Mouse (Mus musculus) right cerebral cortex, postnatal 4 days (tissue): ENCODE results near the gene St8sia2.
A peak's percentile ranks its signal among the peaks of the same experiment; 100 is the strongest.

Experiments used
- DNase-seq: peaks from one replicate; pipeline ENCODE4 v3.0.0-alpha.2; 2022

St8sia2 gene

GRCm38 (mm10) chr7:73965164-73965563 is 48.3 kb downstream of the St8sia2 start:
- no peak for DNase-seq

- DNase-seq: no peak
These were observed 51.1 kb downstream of the St8sia2 start for GRCm38 (mm10) chr7:73962431-73962830.

- peak; percentile 48 for DNase-seq
These were observed 59.0 kb downstream of the St8sia2 start for GRCm38 (mm10) chr7:73954441-73954840.

GRCm38 (mm10) chr7:73953131-73953530 is 60.4 kb downstream of the St8sia2 start:
- no peak for DNase-seq

GRCm38 (mm10) chr7:73941640-73942039 is 71.8 kb downstream of the St8sia2 start:
- peak; percentile 41 for DNase-seq

- DNase-seq: no peak
These were observed 74.3 kb downstream of the St8sia2 start for GRCm38 (mm10) chr7:73939236-73939635.

GRCm38 (mm10) chr7:73938046-73938810 is 75.3 kb downstream of the St8sia2 start:
- no peak for DNase-seq

- no peak for DNase-seq
These were observed 77.4 kb downstream of the St8sia2 start for GRCm38 (mm10) chr7:73936119-73936518.

- DNase-seq: no peak
These were observed 77.8 kb downstream of the St8sia2 start for GRCm38 (mm10) chr7:73935703-73936102.

- DNase-seq: no peak
These were observed 80.5 kb downstream of the St8sia2 start for GRCm38 (mm10) chr7:73933036-73933435.

- no peak for DNase-seq
These were observed 92.5 kb downstream of the St8sia2 start for GRCm38 (mm10) chr7:73920921-73921485.

- peak; percentile 53 for DNase-seq
These were observed 95.7 kb downstream of the St8sia2 start for GRCm38 (mm10) chr7:73917633-73918311.

- DNase-seq: no peak
These were observed 101.6 kb downstream of the St8sia2 start for GRCm38 (mm10) chr7:73911899-73912298.

GRCm38 (mm10) chr7:73910843-73911242 is 102.6 kb downstream of the St8sia2 start:
- no peak for DNase-seq

GRCm38 (mm10) chr7:73909432-73910205 is 103.9 kb downstream of the St8sia2 start:
- DNase-seq: no peak

- DNase-seq: no peak
These were observed 119.0 kb downstream of the St8sia2 start for GRCm38 (mm10) chr7:73894506-73894905.

GRCm38 (mm10) chr7:73891830-73892229 is 121.7 kb downstream of the St8sia2 start:
- DNase-seq: no peak

- DNase-seq: no peak
These were observed 122.4 kb downstream of the St8sia2 start for GRCm38 (mm10) chr7:73890891-73891610.

GRCm38 (mm10) chr7:73890466-73890865 is 123.0 kb downstream of the St8sia2 start:
- DNase-seq: no peak
